Comparison of ENCODE assay signal across 18 mouse cellular contexts in the genomic region with DNA sequence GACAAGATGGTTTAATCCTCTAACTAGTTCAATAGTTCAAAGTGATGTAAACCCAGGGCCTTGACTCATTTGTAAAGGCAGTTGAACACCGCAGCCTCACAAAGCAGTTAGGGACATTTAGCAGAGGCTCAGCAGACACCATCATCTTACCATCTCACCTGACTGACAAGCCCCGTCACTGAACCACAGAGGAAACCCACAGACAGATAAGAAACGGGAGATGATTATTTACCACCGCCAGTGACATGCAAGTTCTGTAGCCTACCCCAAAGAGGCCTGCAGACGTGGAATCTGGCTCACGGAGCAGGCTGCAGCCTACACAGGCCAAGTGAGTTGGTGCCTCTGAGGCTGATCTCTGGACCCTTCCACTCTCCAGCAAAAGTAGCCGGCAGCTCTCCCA. TPM values are rescaled to one million over a fixed set of nuclear protein-coding genes. Genes with fewer than 3 reads are reported as not detected.
DNase-seq lines count a peak whose midpoint lies in the region; ATAC-seq and TF ChIP-seq lines count a peak whose summit lies in the region.
"Had no signal": no experiment of that assay in that cellular context is flagged by ENCODE, and none has a peak within 500 bp of the region (broad histone marks: within the 10 kb centered on the region; RNA-seq: fewer than 3 reads in every experiment).

No protein-coding gene starts in this region.

- no peak for DNase-seq in forebrain, embryonic 10.5 days (ENCODE audit: extremely low spot score, low spot score)
- DNase-seq in forebrain, embryonic 11.5 days (ENCODE audit: low spot score), result no peak
- peak; percentile 87 for DNase-seq in T-cell, adult 2 months (ENCODE audit: low spot score)
- no peak for DNase-seq in liver, embryonic 14.5 days (ENCODE audit: low read depth in 3 of 3, low spot score in 3 of 3)
- DNase-seq in thymus, postnatal 0 days (ENCODE audit: low spot score), result peak; percentile 77
- DNase-seq in left cerebral cortex, adult 11 months (ENCODE audit: low spot score), result no peak
- DNase-seq in limb, embryonic 10.5 days (ENCODE audit: low spot score), result no peak
- no peak for DNase-seq in adrenal gland, postnatal 4 days (ENCODE audit: low spot score in 2 of 2)
- DNase-seq: adrenal gland, postnatal 25 days; cerebellum, adult 2 months; gastrocnemius, postnatal 14 days; heart, postnatal 36 days; layer of hippocampus, adult 9-11 months had no signal

- no peak for TF ChIP-seq CTCF in liver, embryonic 14.5 days (IDR thresholded peaks at IDR 0.05; ENCODE audit: low read depth)

- H3K4me2 ChIP-seq in forebrain, embryonic 11.5 days (ENCODE audit: low read depth, low read length, severe bottlenecking), result no peak overlapping the region
- no peak overlapping the region; the same call in 1 of the 2 replicates for H3K4me2 ChIP-seq in liver, embryonic 14.5 days (ENCODE audit: low read depth)
- H3K4me2 ChIP-seq: forebrain, embryonic 13.5 days; limb, embryonic 13.5 days had no signal

- H3K27me3 ChIP-seq in forebrain, embryonic 10.5 days (ENCODE audit: poor library complexity, severe bottlenecking), result peaks cover 9% of the 10 kb centered on the region
- H3K27me3 ChIP-seq in forebrain, embryonic 11.5 days (ENCODE audit: control insufficient read depth, insufficient read depth, low read length), result no peaks in the 10 kb centered on the region
- H3K27me3 ChIP-seq in liver, embryonic 14.5 days (ENCODE audit: control insufficient read depth, insufficient read depth, low read length), result no peaks in the 10 kb centered on the region
- H3K27me3 ChIP-seq in limb, embryonic 10.5 days (ENCODE audit: low read depth, poor library complexity, severe bottlenecking), result no peaks in the 10 kb centered on the region
- H3K27me3 ChIP-seq: limb, embryonic 13.5 days; Patski had no signal

- no peak for ATAC-seq in forebrain, embryonic 11.5 days (replicated peaks; ENCODE audit: low FRiP score)
- peak; percentile 26; the same call in 1 of the 2 replicates for ATAC-seq in liver, embryonic 14.5 days (ENCODE audit: insufficient read depth)
- ATAC-seq: forebrain, embryonic 13.5 days; Patski had no signal

- TF ChIP-seq EP300 in liver, embryonic 14.5 days (IDR thresholded peaks at IDR 0.05; ENCODE audit: low read depth), result no peak

- no peaks in the 10 kb centered on the region for H3K36me3 ChIP-seq in forebrain, embryonic 10.5 days (replicated peaks)
- H3K36me3 ChIP-seq in forebrain, embryonic 11.5 days (ENCODE audit: control insufficient read depth, insufficient read depth, low read length), result no peaks in the 10 kb centered on the region
- no peaks in the 10 kb centered on the region for H3K36me3 ChIP-seq in liver, embryonic 14.5 days (replicated peaks; ENCODE audit: control insufficient read depth, insufficient read depth, low read depth)
- peaks cover 2% of the 10 kb centered on the region; the same call in 1 of the 2 replicates for H3K36me3 ChIP-seq in limb, embryonic 10.5 days
- H3K36me3 ChIP-seq: embryonic facial prominence, embryonic 10.5 days; limb, embryonic 13.5 days had no signal

- H3K9me3 ChIP-seq in forebrain, embryonic 10.5 days, result no peaks in the 10 kb centered on the region
- no peaks in the 10 kb centered on the region for H3K9me3 ChIP-seq in forebrain, embryonic 11.5 days (ENCODE audit: control insufficient read depth, low read length)
- no peaks in the 10 kb centered on the region for H3K9me3 ChIP-seq in liver, embryonic 14.5 days (ENCODE audit: control insufficient read depth, low read length)
- no peaks in the 10 kb centered on the region for H3K9me3 ChIP-seq in limb, embryonic 10.5 days (replicated peaks)
- H3K9me3 ChIP-seq: embryonic facial prominence, embryonic 10.5 days; forebrain, embryonic 13.5 days; limb, embryonic 13.5 days had no signal

- 0 out of 2 replicates have a peak overlapping the region, but pooled peaks have one; percentile 15 for H3K27ac ChIP-seq in forebrain, embryonic 10.5 days
- no peak overlapping the region for H3K27ac ChIP-seq in forebrain, embryonic 11.5 days (ENCODE audit: low read depth, low read length)
- peak overlapping the region; percentile 15; the same call in 1 of the 2 replicates for H3K27ac ChIP-seq in liver, embryonic 14.5 days
- H3K27ac ChIP-seq in limb, embryonic 10.5 days, result no peak overlapping the region
- H3K27ac ChIP-seq: embryonic facial prominence, embryonic 10.5 days; forebrain, embryonic 13.5 days; limb, embryonic 13.5 days; macrophage had no signal

- H3K4me3 ChIP-seq in forebrain, embryonic 10.5 days, result no peak overlapping the region
- no peak overlapping the region for H3K4me3 ChIP-seq in forebrain, embryonic 11.5 days (ENCODE audit: low read depth, low read length)
- H3K4me3 ChIP-seq in liver, embryonic 14.5 days (ENCODE audit: insufficient read depth in 1 of 2, low read depth in 2 of 2, low read length in 2 of 2), result no peak overlapping the region
- no peak overlapping the region for H3K4me3 ChIP-seq in limb, embryonic 10.5 days
- H3K4me3 ChIP-seq: embryonic facial prominence, embryonic 10.5 days; forebrain, embryonic 13.5 days; limb, embryonic 13.5 days had no signal

- 90% methylated on average over 7 of the region's 7 CpGs for WGBS in forebrain, embryonic 10.5 days
- WGBS in forebrain, embryonic 11.5 days, result 95% methylated on average over 7 of the region's 7 CpGs
- WGBS in liver, embryonic 14.5 days (ENCODE audit: insufficient replicate concordance), result 12% methylated on average over 7 of the region's 7 CpGs
- 90% methylated on average over 7 of the region's 7 CpGs for WGBS in limb, embryonic 10.5 days

- peaks cover 20% of the 10 kb centered on the region for H3K4me1 ChIP-seq in forebrain, embryonic 10.5 days
- H3K4me1 ChIP-seq in forebrain, embryonic 11.5 days (replicated peaks; ENCODE audit: control insufficient read depth, insufficient read depth, low read length), result no peaks in the 10 kb centered on the region
- H3K4me1 ChIP-seq in liver, embryonic 14.5 days (replicated peaks; ENCODE audit: control insufficient read depth in 2 of 2, insufficient read depth in 2 of 2, low read length in 1 of 2), result peaks cover 39 to 44% of the 10 kb centered on the region in 2 experiments
- peaks cover 32% of the 10 kb centered on the region for H3K4me1 ChIP-seq in limb, embryonic 10.5 days

- H3K9ac ChIP-seq in forebrain, embryonic 11.5 days (ENCODE audit: low read length), result no peak overlapping the region
- no peak overlapping the region for H3K9ac ChIP-seq in liver, embryonic 14.5 days (replicated peaks)
- H3K9ac ChIP-seq: forebrain, embryonic 13.5 days; limb, embryonic 13.5 days had no signal

RNA-seq across cellular contexts. Expression of gene Acot11, which starts 10.6 kb away (rescaled TPM):
- polyA plus RNA-seq in forebrain, embryonic 10.5 days (2016; fragmentation: Nextera tagmentation; extraction: Ambion mirVana), result 1.9 and 2.1 TPM in 2 replicates
- polyA plus RNA-seq in forebrain, embryonic 11.5 days (2014; fragmentation: Nextera tagmentation; extraction: Ambion mirVana), result 1.6 and 1.8 TPM in 2 replicates
- polyA plus RNA-seq in liver, embryonic 14.5 days (2012; rRNA removed), result 3.9 and 4.1 TPM in 2 replicates
- polyA plus RNA-seq in liver, embryonic 14.5 days (2014; fragmentation: Nextera tagmentation; extraction: Ambion mirVana), result 4.1 and 5.1 TPM in 2 replicates
- polyA plus RNA-seq in thymus, postnatal 0 days (2015; fragmentation: Nextera tagmentation; extraction: Ambion mirVana), result 0.78 and 0.88 TPM in 2 replicates
- 9.0 and 10.7 TPM in 2 replicates for polyA plus RNA-seq in limb, embryonic 10.5 days (2016; fragmentation: Nextera tagmentation; extraction: Ambion mirVana)
- total RNA-seq in adrenal gland, postnatal 4 days (2021), result 1 to 10 TPM; 6.1 to 7.4 TPM

Comparison
In these comparisons a context has a peak if more than half of its experiments do, and no peak if none do; other contexts are left out.
1. H3K27ac ChIP-seq: peak in forebrain, embryonic 10.5 days (single experiment) and liver, embryonic 14.5 days (single experiment); none in forebrain, embryonic 11.5 days (single experiment) and limb, embryonic 10.5 days (single experiment).
2. DNase-seq: peak in T-cell, adult 2 months (single experiment) and thymus, postnatal 0 days (single experiment); none in forebrain, embryonic 10.5 days (single experiment), forebrain, embryonic 11.5 days (single experiment), liver, embryonic 14.5 days (0 of 3), left cerebral cortex, adult 11 months (single experiment), limb, embryonic 10.5 days (single experiment) and adrenal gland, postnatal 4 days (0 of 2).